Mouse (Mus musculus): ENCODE data around the gene Tcerg1l. TPM values are rescaled to one million over a fixed set of nuclear protein-coding genes. Genes with fewer than 3 reads are reported as not detected.

Gene Tcerg1l
- polyA plus RNA-seq, 1 experiment from 2014 or later = 0.23 TPM

- H3K27me3 ChIP-seq (ENCODE audit: control insufficient read depth, insufficient read depth, low read length) = no peaks in the 10 kb centered on the region
- no peak overlapping the region for H3K4me3 ChIP-seq (replicated peaks; ENCODE audit: low read length)
- no peaks in the 10 kb centered on the region for H3K9me3 ChIP-seq (replicated peaks; ENCODE audit: control insufficient read depth, low read length)
- H3K4me1 ChIP-seq (ENCODE audit: control insufficient read depth, insufficient read depth, low read length) = no peaks in the 10 kb centered on the region
- no peaks in the 10 kb centered on the region for H3K36me3 ChIP-seq (ENCODE audit: control insufficient read depth, insufficient read depth, low read length)
- no peak for ATAC-seq (ENCODE audit: insufficient read depth, low FRiP score)
- H3K4me2 ChIP-seq (ENCODE audit: low read depth, low read length) = no peak overlapping the region
- no peak overlapping the region for H3K9ac ChIP-seq (ENCODE audit: low read length)
- 88% methylated on average over 5 of the region's 5 CpGs for WGBS
- no peak overlapping the region for H3K27ac ChIP-seq (ENCODE audit: low read length)
Measured at GRCm38 (mm10) chr7:138184197-138184596, 213.3 kb downstream of the Tcerg1l start.

DNA sequence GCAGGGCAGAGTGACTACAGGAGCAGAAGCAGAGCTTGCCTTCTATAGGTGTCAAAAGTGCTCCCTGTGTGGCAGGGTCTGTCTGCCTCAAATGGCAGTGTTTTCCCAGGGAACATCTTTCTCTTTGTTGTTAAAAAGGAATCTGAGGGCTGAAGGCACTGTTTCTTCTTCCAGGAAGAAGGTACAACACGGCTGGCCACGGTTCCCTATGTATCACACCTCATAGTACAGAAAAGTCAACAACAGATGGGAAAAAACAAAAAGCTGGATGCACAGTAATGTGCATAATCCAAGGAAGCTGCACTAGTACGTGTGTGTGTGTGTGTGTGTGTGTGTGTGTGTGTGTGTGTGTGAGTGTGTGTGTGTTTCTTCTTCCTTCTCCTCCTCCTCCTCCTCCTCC, 215.3 kb downstream of the Tcerg1l start:
- Histone ChIP-seq H3K36me3 (ENCODE audit: control insufficient read depth, insufficient read depth, low read length) (no peaks in the 10 kb centered on the region), H3K27ac (ENCODE audit: low read length) (no peak overlapping the region), H3K4me1 (ENCODE audit: control insufficient read depth, insufficient read depth, low read length) (no peaks in the 10 kb centered on the region), H3K4me3 (replicated peaks; ENCODE audit: low read length) (no peak overlapping the region), H3K27me3 (ENCODE audit: control insufficient read depth, insufficient read depth, low read length) (no peaks in the 10 kb centered on the region), H3K4me2 (ENCODE audit: low read depth, low read length) (no peak overlapping the region), H3K9me3 (replicated peaks; ENCODE audit: control insufficient read depth, low read length) (no peaks in the 10 kb centered on the region), H3K9ac (ENCODE audit: low read length) (no peak overlapping the region)
- ATAC-seq (ENCODE audit: insufficient read depth, low FRiP score) = no peak
- 44% methylated on average over 3 of the region's 3 CpGs for WGBS

GRCm38 (mm10) chr7:138178617-138179016, 218.9 kb downstream of the Tcerg1l start:
- no peak overlapping the region for H3K4me2 ChIP-seq (ENCODE audit: low read depth, low read length)
- no peak for ATAC-seq (ENCODE audit: insufficient read depth, low FRiP score)
- H3K9me3 ChIP-seq (replicated peaks; ENCODE audit: control insufficient read depth, low read length) = no peaks in the 10 kb centered on the region
- no peaks in the 10 kb centered on the region for H3K36me3 ChIP-seq (ENCODE audit: control insufficient read depth, insufficient read depth, low read length)
- H3K4me1 ChIP-seq (ENCODE audit: control insufficient read depth, insufficient read depth, low read length) = no peaks in the 10 kb centered on the region
- no peak overlapping the region for H3K4me3 ChIP-seq (replicated peaks; ENCODE audit: low read length)
- H3K9ac ChIP-seq (ENCODE audit: low read length) = no peak overlapping the region
- H3K27me3 ChIP-seq (ENCODE audit: control insufficient read depth, insufficient read depth, low read length) = no peaks in the 10 kb centered on the region
- whole genome bisulfite sequencing = 70% methylated on average over 2 of the region's 2 CpGs
- no peak overlapping the region for H3K27ac ChIP-seq (ENCODE audit: low read length)

DNA sequence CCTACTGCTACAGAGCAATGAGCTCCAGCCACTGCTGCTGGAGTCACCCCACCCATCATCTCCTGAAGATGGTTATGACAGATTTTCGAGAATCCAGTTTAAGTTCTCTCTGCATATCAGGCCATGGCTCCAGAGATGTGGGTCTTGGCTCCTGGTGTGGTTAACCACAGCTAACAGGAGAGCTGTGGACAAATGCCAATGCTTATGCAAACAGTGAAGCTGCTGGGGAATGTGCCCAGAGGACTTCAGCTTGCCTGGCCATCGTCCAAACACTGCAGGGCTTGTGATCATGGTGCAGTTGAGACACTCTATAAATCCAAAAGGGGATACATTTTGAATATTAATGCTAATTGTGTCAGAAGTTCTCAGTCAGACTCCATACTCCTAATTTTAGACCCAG, 221.5 kb downstream of the Tcerg1l start:
- Histone ChIP-seq H3K4me1 (ENCODE audit: control insufficient read depth, insufficient read depth, low read length) (no peaks in the 10 kb centered on the region), H3K4me2 (ENCODE audit: low read depth, low read length) (no peak overlapping the region), H3K27ac (ENCODE audit: low read length) (no peak overlapping the region), H3K27me3 (ENCODE audit: control insufficient read depth, insufficient read depth, low read length) (no peaks in the 10 kb centered on the region), H3K9ac (ENCODE audit: low read length) (no peak overlapping the region), H3K4me3 (replicated peaks; ENCODE audit: low read length) (no peak overlapping the region), H3K36me3 (ENCODE audit: control insufficient read depth, insufficient read depth, low read length) (no peaks in the 10 kb centered on the region), H3K9me3 (replicated peaks; ENCODE audit: control insufficient read depth, low read length) (no peaks in the 10 kb centered on the region)
- peak; percentile 40; the same call in 1 of the 2 replicates for ATAC-seq (ENCODE audit: insufficient read depth, low FRiP score)
- 49% methylated on average over 2 of the region's 2 CpGs for WGBS

DNA sequence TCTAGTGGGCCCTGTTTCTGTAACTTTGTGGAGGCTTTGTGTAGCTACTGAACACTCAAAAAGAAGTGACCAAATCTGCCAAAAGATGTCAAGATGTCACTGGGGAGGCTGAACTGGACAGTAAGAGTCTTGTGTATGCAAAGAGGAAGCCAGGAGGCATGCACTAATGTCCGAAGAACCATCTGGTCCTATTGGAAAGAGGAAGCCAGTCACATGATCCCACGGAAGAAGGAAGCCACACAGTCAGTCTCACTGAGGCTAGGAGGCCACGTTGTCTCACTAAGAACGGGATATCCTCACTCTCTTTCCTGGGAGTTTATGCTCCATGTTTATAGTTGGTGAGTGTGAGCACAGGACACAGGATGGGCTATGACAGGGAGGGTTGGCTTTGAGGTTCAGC, 227.1 kb downstream of the Tcerg1l start:
- ATAC-seq (ENCODE audit: insufficient read depth, low FRiP score) = no peak
- WGBS = 76% methylated on average over 4 of the region's 4 CpGs
- no peak overlapping the region for H3K9ac ChIP-seq (ENCODE audit: low read length)
- no peaks in the 10 kb centered on the region for H3K27me3 ChIP-seq (ENCODE audit: control insufficient read depth, insufficient read depth, low read length)
- H3K4me3 ChIP-seq (replicated peaks; ENCODE audit: low read length) = no peak overlapping the region
- no peaks in the 10 kb centered on the region for H3K9me3 ChIP-seq (replicated peaks; ENCODE audit: control insufficient read depth, low read length)
- no peaks in the 10 kb centered on the region for H3K36me3 ChIP-seq (ENCODE audit: control insufficient read depth, insufficient read depth, low read length)
- H3K4me1 ChIP-seq (ENCODE audit: control insufficient read depth, insufficient read depth, low read length) = no peaks in the 10 kb centered on the region
- H3K27ac ChIP-seq (ENCODE audit: low read length) = no peak overlapping the region
- H3K4me2 ChIP-seq (ENCODE audit: low read depth, low read length) = no peak overlapping the region
